Mouse (Mus musculus) gastrocnemius, adult 18-20 months (tissue): Measurements from ENCODE around the gene Esf1. TPM values are rescaled to one million over a fixed set of nuclear protein-coding genes. Genes with fewer than 3 reads are reported as not detected.
"Not testable (repeated sequence)": the region's sequence is repeated elsewhere in the genome, so short reads cannot be mapped to it uniquely, and the experiment has no call there.

Source experiments
- DNase-seq: peaks from one replicate; pipeline ENCODE4 v3.0.0; 2021; ENCODE audit warnings: low spot score
- total RNA-seq, 2 experiments: library from RNA; stranded (reverse); gene quantifications; 2 replicates each; pipeline ENCODE4 v1.2.3; 2021

Esf1 gene
- total RNA-seq, 2 experiments from 2014 or later, result 11.9 TPM

GRCm38 (mm10) chr2:140097131-140097591 lies 73.2 kb downstream of the Esf1 start:
- DNase-seq, result no peak

- DNase-seq, result no peak
Measured at GRCm38 (mm10) chr2:140096034-140096433, 74.3 kb downstream of the Esf1 start.

DNA sequence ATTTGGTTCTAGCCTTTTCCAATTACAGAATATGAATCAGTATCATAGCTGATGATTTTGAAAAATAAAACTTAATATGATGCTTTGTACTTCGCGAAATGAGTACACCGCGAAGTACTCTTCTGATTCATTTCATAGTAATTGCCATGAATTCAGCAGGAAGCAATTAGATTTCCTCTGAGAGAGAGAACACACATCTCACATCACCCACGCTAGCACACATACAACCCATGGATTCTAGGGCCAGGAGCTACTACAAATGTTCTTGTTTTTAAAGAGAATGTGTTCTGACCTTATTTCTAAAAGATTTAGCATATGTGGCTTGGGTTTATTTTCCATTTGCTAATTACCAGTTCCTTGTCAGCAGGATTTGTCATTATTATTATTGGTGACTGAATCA lies 76.9 kb downstream of the Esf1 start:
- no peak for DNase-seq

- no peak for DNase-seq
Measured at GRCm38 (mm10) chr2:140084245-140084644, 86.1 kb downstream of the Esf1 start.

DNA sequence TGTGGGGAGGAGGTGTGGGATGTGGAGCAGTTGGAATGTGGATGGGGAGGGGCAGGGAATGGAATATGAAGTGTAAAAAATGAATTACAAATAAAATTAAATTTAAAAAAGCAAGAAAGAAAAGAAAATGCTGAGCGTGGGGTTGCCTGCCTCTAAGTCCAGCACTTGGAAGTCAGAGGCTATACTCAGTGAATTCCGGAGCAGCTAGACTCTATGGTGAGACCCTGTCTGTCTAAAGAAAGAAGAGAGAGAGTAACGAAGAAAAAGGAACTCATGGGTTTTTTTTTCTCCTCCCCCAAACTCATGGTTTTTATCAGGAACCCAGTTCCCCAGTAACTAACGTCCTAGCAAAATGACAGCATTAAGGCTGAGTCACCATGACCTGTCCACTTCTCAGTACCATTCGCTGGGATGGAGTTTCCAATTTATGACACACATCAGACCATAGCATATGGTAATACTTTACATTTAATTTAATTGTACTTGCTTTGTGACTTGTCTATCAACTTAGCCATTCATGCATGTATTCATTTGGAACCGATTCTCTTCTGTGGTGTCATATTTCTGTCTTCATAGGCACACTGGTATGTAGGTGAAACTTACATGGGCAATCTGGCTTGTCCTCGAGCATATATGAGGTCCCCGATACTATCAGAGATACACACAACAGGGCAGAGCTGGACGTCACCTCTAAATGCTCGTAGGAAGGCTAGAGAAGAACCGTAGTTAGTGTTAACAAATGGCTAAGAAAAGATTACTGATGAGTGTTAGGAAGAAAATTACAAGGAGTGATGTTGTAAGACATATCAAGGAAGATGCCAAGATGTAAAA lies 89.4 kb downstream of the Esf1 start:
- DNase-seq, result no peak

DNA sequence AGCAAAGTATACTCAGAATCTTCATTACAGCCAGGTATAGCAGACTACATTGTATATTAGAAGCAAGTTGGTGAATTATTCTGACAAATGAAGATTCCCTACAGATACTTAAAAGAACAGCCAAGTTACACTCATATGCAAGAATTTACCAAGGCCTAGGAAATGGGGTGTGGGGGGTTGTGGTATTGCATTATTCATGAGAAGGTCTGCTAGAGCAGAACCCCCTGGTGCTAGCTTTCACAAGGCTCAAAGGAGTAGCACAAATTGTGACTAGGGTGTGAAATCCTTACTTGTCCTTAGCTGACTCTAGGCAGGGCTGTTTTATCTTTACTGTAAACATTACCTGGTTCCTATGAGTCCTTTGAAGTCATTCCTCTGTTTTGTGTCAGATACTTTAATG lies 91.1 kb downstream of the Esf1 start:
- not testable (repeated sequence) for DNase-seq

DNA sequence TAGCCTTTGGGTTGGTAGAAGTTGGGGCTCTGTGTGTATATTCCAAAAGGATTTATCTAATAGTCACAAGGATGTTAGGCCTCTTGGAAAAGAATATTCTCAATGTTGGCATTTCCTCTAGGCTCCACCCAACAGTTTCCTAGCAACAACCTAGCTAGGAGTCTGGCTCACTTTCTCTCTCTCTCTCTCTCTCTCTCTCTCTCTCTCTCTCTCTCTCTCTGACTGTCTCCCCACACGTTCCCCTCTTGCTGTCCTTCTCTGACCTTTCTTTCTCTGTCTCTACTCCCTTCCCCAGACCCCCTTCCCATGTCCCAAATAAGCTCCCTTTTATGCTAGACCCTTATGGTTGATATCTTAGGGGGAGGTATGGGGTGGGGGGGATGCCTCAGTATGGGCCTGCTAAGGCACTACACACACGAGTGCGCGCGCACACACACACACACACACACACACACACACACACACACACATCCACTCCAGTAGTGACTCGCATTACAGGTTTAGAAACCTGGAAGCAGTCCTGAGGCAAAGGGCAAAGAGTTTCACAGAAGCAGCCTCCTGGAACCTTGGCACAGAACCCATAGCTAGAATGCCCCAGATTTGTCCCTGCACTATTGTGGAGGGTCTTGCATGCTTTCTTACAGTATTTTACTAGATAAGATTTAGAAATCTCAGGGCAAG lies 91.6 kb downstream of the Esf1 start:
- DNase-seq, result no peak

- no peak for DNase-seq
Measured at GRCm38 (mm10) chr2:140077476-140077875, 92.9 kb downstream of the Esf1 start.

DNA sequence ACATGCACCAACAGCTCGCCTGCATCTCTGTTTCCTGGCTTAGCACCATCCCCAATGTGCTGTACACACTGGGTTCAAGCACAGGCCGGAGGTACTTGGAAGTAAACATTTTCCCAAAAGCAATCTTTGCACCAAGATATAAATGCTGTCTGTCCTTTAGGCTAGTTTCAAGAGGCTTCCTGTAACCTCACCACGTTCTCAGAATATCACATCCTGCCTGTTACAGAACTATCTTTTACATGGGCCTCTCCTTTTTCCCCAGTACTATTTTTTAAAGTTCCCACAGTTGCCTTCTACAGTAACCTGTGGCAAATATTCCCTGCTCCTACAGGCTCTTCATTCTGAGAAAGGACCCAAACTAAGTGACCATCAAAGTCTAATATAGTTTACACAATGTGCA lies 95.2 kb downstream of the Esf1 start:
- no peak for DNase-seq

Other genes starting within 250 kb of the Esf1 start
- gene Tasp1, start 103.8 kb downstream of the Esf1 start, total RNA-seq, result 1 to 10 TPM; 5.2 TPM
- not detected for gene Gm17374, start 18.5 kb downstream of the Esf1 start, total RNA-seq
- 10 to 100 TPM; 40.5 to 44.2 TPM for gene Ndufaf5, start 85 bp upstream of the Esf1 start, total RNA-seq
- under 1 TPM in 1 of 2 experiments, not detected in 1; 0.19 TPM for gene Sel1l2, start 219.1 kb upstream of the Esf1 start, total RNA-seq
- 10 to 100 TPM; 16.6 to 19.0 TPM for gene Macrod2, start 224.7 kb upstream of the Esf1 start, total RNA-seq